Mouse (Mus musculus): ENCODE results near the gene Tmem123.
A peak's percentile ranks its signal among the peaks of the same experiment; 100 is the strongest.

Tmem123 gene

GRCm38 (mm10) chr9:7763614-7764300, at the start of gene Tmem123:
Gene Tmem123, plus strand, starts transcription at chr9:7764041.
- DNase-seq (ENCODE audit: low read depth): peak; percentile 100

GRCm38 (mm10) chr9:7714062-7714907, 49.6 kb upstream of the Tmem123 start:
- DNase-seq (ENCODE audit: low read depth): peak; percentile 86

- no peak for DNase-seq (ENCODE audit: low read depth)
These were observed 49.0 kb upstream of the Tmem123 start for GRCm38 (mm10) chr9:7714908-7715175.

GRCm38 (mm10) chr9:7721543-7721942, 42.3 kb upstream of the Tmem123 start:
- no peak for DNase-seq (ENCODE audit: low read depth)

GRCm38 (mm10) chr9:7728997-7729396, 34.8 kb upstream of the Tmem123 start:
- DNase-seq (ENCODE audit: low read depth): no peak

- DNase-seq (ENCODE audit: low read depth): no peak
These were observed 21.1 kb upstream of the Tmem123 start for GRCm38 (mm10) chr9:7742696-7743095.

GRCm38 (mm10) chr9:7744156-7744555, 19.7 kb upstream of the Tmem123 start:
- no peak for DNase-seq (ENCODE audit: low read depth)

GRCm38 (mm10) chr9:7748881-7749280, 15.0 kb upstream of the Tmem123 start:
- DNase-seq (ENCODE audit: low read depth): no peak

GRCm38 (mm10) chr9:7749537-7749936, 14.3 kb upstream of the Tmem123 start:
- no peak for DNase-seq (ENCODE audit: low read depth)

- DNase-seq (ENCODE audit: low read depth): no peak
These were observed 7.9 kb upstream of the Tmem123 start for GRCm38 (mm10) chr9:7755889-7756423.

- DNase-seq (ENCODE audit: low read depth): peak; percentile 52
These were observed 1.9 kb upstream of the Tmem123 start for GRCm38 (mm10) chr9:7761906-7762455.

- DNase-seq (ENCODE audit: low read depth): no peak
These were observed 1.1 kb upstream of the Tmem123 start for GRCm38 (mm10) chr9:7762741-7763140.

GRCm38 (mm10) chr9:7764463-7764871, 626 bp downstream of the Tmem123 start:
- DNase-seq (ENCODE audit: low read depth): peak; percentile 91

GRCm38 (mm10) chr9:7765236-7765635, 1.4 kb downstream of the Tmem123 start:
- no peak for DNase-seq (ENCODE audit: low read depth)

- peak; percentile 50 for DNase-seq (ENCODE audit: low read depth)
These were observed 2.7 kb downstream of the Tmem123 start for GRCm38 (mm10) chr9:7766582-7766981.

GRCm38 (mm10) chr9:7767526-7767925, 3.7 kb downstream of the Tmem123 start:
- DNase-seq (ENCODE audit: low read depth): peak; percentile 59

- no peak for DNase-seq (ENCODE audit: low read depth)
These were observed 5.2 kb downstream of the Tmem123 start for GRCm38 (mm10) chr9:7769081-7769480.

GRCm38 (mm10) chr9:7769491-7769890, 5.7 kb downstream of the Tmem123 start:
- DNase-seq (ENCODE audit: low read depth): no peak

- no peak for DNase-seq (ENCODE audit: low read depth)
These were observed 8.5 kb downstream of the Tmem123 start for GRCm38 (mm10) chr9:7772361-7772760.

GRCm38 (mm10) chr9:7772773-7773454, 9.1 kb downstream of the Tmem123 start:
- DNase-seq (ENCODE audit: low read depth): no peak

GRCm38 (mm10) chr9:7773686-7774085, 9.8 kb downstream of the Tmem123 start:
- DNase-seq (ENCODE audit: low read depth): no peak

- no peak for DNase-seq (ENCODE audit: low read depth)
These were observed 10.7 kb downstream of the Tmem123 start for GRCm38 (mm10) chr9:7774538-7774937.
